Mouse (Mus musculus) right cerebral cortex, adult 18-20 months (tissue): Measurements from ENCODE around the gene 9530077C05Rik.
"Not testable (repeated sequence)": the region's sequence is repeated elsewhere in the genome, so short reads cannot be mapped to it uniquely, and the experiment has no call there.

Experiments
- DNase-seq: peaks from one replicate; pipeline ENCODE4 v3.0.0; 2022; ENCODE audit warnings: mixed read lengths

Gene 9530077C05Rik

GRCm38 (mm10) chr9:22411002-22411857 lies at the start of gene 9530077C05Rik:
Gene 9530077C05Rik, plus strand, starts transcription at chr9:22411513.
- DNase-seq, result peak; percentile 99

- no peak for DNase-seq
These were observed 45.1 kb upstream of the 9530077C05Rik start for GRCm38 (mm10) chr9:22366221-22366620.

- DNase-seq, result no peak
These were observed 44.7 kb upstream of the 9530077C05Rik start for GRCm38 (mm10) chr9:22366621-22367020.

GRCm38 (mm10) chr9:22368030-22368429 lies 43.3 kb upstream of the 9530077C05Rik start:
- peak; percentile 10 for DNase-seq

GRCm38 (mm10) chr9:22372760-22373159 lies 38.6 kb upstream of the 9530077C05Rik start:
- DNase-seq, result no peak

GRCm38 (mm10) chr9:22376086-22376485 lies 35.2 kb upstream of the 9530077C05Rik start:
- peak; percentile 54 for DNase-seq

GRCm38 (mm10) chr9:22385890-22386289 lies 25.4 kb upstream of the 9530077C05Rik start:
- no peak for DNase-seq

GRCm38 (mm10) chr9:22387901-22388300 lies 23.4 kb upstream of the 9530077C05Rik start:
- DNase-seq, result no peak

GRCm38 (mm10) chr9:22388401-22388980 lies 22.8 kb upstream of the 9530077C05Rik start:
- DNase-seq, result no peak

GRCm38 (mm10) chr9:22389021-22389476 lies 22.3 kb upstream of the 9530077C05Rik start, which contains the start of gene Anln:
Gene Anln, minus strand, starts transcription at chr9:22389188.
- DNase-seq, result peak; percentile 83

GRCm38 (mm10) chr9:22389736-22390245 lies 21.5 kb upstream of the 9530077C05Rik start:
- DNase-seq, result no peak

GRCm38 (mm10) chr9:22390390-22390789 lies 20.9 kb upstream of the 9530077C05Rik start:
- DNase-seq, result no peak

- no peak for DNase-seq
These were observed 16.6 kb upstream of the 9530077C05Rik start for GRCm38 (mm10) chr9:22394725-22395124.

- no peak for DNase-seq
These were observed 12.3 kb upstream of the 9530077C05Rik start for GRCm38 (mm10) chr9:22399021-22399420.

- no peak for DNase-seq
These were observed 9.3 kb upstream of the 9530077C05Rik start for GRCm38 (mm10) chr9:22402001-22402400.

- no peak for DNase-seq
These were observed 8.3 kb upstream of the 9530077C05Rik start for GRCm38 (mm10) chr9:22402976-22403375.

GRCm38 (mm10) chr9:22403501-22403900 lies 7.8 kb upstream of the 9530077C05Rik start:
- not testable (repeated sequence) for DNase-seq

GRCm38 (mm10) chr9:22405414-22405813 lies 5.9 kb upstream of the 9530077C05Rik start:
- DNase-seq, result no peak

- DNase-seq, result not testable (repeated sequence)
These were observed 3.7 kb upstream of the 9530077C05Rik start for GRCm38 (mm10) chr9:22407633-22408032.

- peak; percentile 30 for DNase-seq
These were observed 3.0 kb upstream of the 9530077C05Rik start for GRCm38 (mm10) chr9:22408344-22408743.

- no peak for DNase-seq
These were observed 1.8 kb upstream of the 9530077C05Rik start for GRCm38 (mm10) chr9:22409501-22409900.

- no peak for DNase-seq
These were observed 4.9 kb downstream of the 9530077C05Rik start for GRCm38 (mm10) chr9:22416187-22416586.

GRCm38 (mm10) chr9:22417547-22417946 lies 6.2 kb downstream of the 9530077C05Rik start:
- no peak for DNase-seq

- DNase-seq, result no peak
These were observed 8.6 kb downstream of the 9530077C05Rik start for GRCm38 (mm10) chr9:22419877-22420276.
